Mouse (Mus musculus): ENCODE measurements around the gene Sarnp.

Gene Sarnp

DNA sequence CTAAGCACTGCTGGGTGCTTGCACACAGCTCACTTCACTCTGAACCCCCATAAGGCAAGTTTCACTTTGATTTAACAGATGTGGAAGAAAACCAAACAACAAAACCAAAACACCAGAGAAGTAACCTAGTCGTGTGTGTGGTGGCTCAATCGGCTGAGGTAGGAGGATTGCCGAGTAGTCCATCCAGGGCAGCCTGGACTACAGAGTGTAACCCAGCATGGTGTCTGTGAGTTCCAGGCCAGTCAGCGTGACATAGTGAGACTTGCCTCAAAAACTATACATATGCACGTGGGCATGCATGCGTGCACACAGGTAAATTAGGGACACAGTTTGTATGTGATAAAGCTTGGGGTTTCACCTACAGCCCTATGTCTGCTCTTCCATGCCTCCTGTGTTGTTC lies 100.3 kb downstream of the Sarnp start:
- no peak for DNase-seq (ENCODE audit: low spot score in 2 of 2)

DNA sequence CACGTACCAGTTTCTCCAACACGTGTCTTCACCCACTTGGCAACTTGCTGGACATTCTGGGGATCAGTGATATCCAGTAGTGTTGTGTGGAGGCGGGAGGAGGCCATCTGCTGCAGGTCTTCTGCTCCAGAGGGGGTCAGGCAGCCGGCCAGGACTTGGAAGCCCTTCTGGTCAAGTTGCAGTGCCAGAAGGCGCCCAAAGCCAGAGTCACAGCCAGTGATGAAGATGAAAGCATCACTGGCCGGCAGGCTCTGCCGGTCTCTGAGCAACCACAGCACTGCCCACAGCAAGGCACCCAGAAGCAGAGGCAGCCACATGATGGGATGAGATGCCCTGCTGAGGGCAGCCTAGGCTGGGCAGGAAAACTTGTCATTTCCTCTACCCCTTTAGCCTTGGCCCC lies 101.1 kb downstream of the Sarnp start:
- DNase-seq (ENCODE audit: low spot score in 2 of 2): no peak

DNA sequence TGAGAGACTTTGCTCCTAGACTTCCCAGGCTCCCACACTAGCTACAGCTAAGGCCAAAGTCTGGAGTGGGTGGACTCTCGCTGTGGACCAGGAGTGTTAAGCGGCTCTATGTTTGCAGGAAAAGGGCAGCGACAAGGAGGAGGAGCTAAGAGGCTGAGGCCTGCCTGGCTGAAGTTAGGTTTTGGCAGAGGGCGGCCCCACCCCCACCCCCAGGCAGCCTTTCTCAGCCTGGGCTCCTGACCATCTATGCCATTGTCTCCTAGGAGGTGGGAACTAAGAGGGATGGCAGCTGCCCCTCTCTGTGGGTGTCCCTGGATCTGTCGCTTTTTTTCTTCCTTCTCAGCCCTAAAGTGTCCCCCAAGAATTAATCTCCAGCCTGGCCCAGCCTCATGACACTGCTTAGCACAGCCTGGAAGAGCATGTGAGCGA lies 102.1 kb downstream of the Sarnp start:
- no peak for DNase-seq (ENCODE audit: low spot score in 2 of 2)

DNA sequence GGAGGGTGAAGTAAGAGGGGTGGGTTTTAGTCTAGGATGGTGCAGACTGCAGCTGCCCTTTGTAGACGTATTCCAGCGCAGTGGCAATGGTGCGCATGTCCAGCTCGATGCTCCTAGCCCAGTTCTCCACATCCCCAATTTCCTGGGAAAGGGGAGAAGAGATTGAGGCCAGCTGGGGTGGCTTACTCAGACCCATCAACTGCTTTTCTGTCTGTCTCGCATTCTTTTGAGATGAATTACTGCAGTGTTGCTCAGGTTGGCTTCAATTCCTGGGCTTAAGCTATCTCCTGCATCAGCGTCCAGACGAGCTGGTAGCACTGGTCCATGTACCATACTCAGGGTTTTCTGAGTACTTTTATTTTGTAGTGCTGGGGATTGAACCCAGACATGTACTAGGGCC lies 102.8 kb downstream of the Sarnp start:
- no peak for DNase-seq (ENCODE audit: low spot score in 2 of 2)

DNA sequence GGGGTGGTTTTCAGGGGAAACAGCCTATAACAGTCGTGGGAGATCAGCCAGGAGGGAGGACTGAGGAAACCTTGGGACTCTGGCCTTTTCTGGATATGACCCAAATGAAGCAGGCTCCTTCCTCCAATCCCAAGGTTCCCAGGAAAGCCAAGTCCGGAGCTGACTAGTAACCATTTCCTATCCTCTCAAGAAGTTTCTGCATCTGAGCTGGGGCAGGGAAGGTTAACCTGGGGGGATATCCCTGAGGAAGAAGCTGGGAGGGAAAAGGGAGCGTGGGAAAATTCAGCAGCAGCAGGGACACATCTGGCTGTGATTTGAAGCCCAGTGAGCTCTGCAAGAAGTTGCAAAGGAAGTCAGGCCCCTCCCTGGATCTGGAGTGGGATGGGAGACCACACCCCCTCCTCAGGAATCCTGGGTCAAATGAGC lies 103.6 kb downstream of the Sarnp start:
- DNase-seq (ENCODE audit: low spot score in 2 of 2): no peak

DNA sequence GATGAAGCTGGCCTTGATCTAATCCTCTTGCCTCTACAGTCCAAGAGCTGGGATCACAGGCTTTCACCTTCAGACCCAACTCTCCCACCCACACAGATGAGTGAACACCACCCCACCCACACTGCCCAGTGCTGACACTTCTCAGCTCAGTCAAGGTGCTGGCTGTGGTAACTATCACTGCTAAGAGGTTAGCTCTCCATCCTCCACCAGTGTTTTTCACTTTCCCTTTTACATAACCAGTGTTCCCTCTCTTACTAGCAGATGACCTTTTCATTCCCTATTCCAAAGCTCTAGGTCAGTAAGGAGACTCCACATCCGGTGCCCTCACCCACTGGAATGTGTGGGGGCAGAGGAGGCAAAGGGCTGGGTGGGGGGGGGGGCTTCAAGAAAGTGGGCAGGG lies 104.1 kb downstream of the Sarnp start:
- DNase-seq (ENCODE audit: low spot score in 2 of 2): no peak

DNA sequence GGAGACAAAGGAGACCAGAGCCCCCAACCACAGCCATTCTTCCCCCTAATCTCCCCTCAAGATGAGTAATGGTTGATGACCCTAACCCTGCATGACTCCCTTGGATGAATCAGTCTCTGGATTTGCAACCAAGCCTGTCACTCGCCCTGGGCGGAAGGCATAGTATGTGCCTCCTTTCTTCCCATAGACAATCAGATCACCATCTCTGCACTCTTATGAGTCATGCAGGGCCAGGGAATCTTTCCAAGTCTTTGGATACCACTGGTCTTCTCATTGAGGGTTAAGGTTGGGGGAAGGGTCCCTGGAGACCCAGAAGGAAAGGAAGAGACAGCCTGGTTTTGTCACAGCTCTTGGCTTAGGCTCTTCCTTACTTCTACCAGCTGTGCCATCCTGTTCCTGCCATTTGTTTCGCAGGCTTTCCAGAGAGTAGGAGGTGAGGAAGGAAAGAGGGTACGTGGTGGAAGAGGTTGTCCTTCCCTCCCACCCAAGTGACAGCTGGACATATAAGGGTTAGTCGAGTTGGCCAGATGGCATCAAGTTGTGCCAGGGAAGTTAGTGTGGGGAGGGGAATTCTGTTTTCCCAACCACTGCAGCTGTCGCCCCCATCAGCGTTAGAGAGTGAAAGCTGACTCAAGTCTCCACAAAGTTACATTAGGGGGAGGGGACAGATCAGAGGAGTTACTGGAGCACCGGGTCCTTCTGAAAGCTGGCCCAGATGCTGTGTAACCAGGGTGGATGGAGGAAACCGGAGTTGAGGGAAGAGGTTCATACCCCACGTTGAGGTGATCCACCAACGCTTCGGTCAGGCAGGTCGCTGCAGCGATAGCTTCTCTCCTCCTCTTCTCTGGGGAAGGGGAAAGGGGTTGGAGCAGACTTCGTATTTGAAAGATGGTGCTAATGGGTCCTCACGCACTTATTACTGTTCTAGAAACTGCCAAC lies 105.0 kb downstream of the Sarnp start:
- no peak for DNase-seq (ENCODE audit: low spot score in 2 of 2)

DNA sequence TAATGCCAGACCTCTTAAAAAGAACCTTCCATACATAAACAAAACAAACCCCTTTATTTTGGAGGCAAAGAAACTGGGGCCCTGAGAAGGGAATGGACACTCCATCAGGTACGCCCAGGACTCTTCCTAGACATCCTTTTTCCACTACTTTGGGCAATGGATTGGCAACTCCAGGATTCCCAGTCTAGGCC lies 105.6 kb downstream of the Sarnp start, which contains the start of gene Rdh5:
TSS of gene Rdh5 (minus strand) at position 67 of the 191 bp plus-strand sequence.
- no peak for DNase-seq (ENCODE audit: low spot score in 2 of 2)

DNA sequence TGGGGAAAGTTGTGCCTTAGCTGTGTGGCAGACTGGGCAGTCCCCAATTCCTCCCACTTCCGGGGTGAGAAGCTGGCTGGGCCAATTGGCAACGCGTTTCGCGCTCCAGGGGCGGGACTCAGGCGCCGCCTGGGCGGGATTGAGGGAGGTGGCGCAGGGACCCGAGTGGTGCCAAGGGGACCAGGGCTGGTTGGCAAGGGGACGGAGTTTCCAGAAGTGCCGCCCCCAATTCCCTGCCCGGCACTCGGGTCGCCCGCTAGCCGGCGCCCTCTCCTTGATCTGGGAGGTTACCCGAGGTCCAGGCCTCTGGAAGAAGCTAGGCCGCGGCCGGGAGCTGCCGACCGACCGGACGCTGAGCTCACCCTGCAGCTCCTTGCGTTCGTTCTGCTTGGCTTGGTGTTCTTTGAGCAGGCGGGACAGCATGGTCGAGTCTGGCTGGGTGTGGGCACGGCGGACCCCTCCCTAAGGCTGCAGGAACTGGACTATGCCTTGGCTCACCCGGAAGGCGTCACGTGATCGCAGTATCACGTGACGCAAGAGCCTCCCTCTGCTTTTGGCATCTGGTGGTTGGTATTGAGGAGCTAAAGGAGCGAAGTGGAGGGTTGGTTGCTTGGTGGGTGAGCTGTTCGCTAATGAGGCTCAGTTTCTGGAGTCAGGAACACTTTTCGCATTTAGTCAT lies 106.0 kb downstream of the Sarnp start:
- peak; percentile 85 to 91 for DNase-seq (ENCODE audit: low spot score in 2 of 2)

DNA sequence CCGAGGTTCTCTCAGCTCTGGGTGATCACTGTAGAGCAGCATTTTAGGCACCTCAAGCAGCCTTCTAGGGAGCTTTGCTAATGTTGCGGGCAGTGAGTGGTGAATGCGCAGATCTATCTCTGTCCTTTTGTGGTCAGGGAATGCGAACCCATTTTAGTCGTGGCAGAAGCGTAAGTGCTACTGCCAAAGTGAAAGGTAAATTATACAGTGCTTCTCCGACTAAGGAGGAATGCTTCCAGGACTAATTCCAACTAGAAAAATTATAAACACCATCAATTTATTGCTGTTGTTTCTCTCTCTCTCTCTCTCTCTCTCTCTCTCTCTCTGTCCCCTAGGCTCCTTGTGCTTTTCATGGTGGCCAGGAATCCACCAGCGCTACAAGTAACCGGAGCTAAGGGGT lies 106.8 kb downstream of the Sarnp start, which contains the start of gene Bloc1s1:
TSS of gene Bloc1s1 (minus strand) at position 101 of the 400 bp plus-strand sequence.
- no peak for DNase-seq (ENCODE audit: low spot score in 2 of 2)

Data from frontal cortex, postnatal 25 days (tissue).